Mouse (Mus musculus): ENCODE measurements around the gene Aicda.

GRCm38 (mm10) chr6:122517668-122518067 is 35.9 kb upstream of the Aicda start:
- no peak for TF ChIP-seq POLR2A (IDR thresholded peaks at IDR 0.05; ENCODE audit: insufficient read length, low read depth)
- no peak for TF ChIP-seq USF1 (IDR thresholded peaks at IDR 0.05; ENCODE audit: low read depth)
- TF ChIP-seq E2F4 (IDR thresholded peaks at IDR 0.05; ENCODE audit: insufficient read depth) = no peak
- TF ChIP-seq MAX (IDR thresholded peaks at IDR 0.05; ENCODE audit: low read depth) = no peak
- no peak for TF ChIP-seq TCF12 (IDR thresholded peaks at IDR 0.05; ENCODE audit: insufficient read depth, poor library complexity, severe bottlenecking)
- TF ChIP-seq MYOG (IDR thresholded peaks at IDR 0.05; ENCODE audit: control insufficient read depth in 1 of 3, insufficient read depth in 1 of 3, insufficient read length in 2 of 3, low read depth in 2 of 3) = no peak
- TF ChIP-seq CEBPB (IDR thresholded peaks at IDR 0.05; ENCODE audit: insufficient read depth, poor library complexity, severe bottlenecking) = no peak
- no peak for TF ChIP-seq REST (IDR thresholded peaks at IDR 0.05; ENCODE audit: insufficient read depth, insufficient read length)
